Mouse (Mus musculus) neural tube, embryonic 11.5 days (tissue): Measurements from ENCODE around the gene Olfr314. TPM values are rescaled to one million over a fixed set of nuclear protein-coding genes. Genes with fewer than 3 reads are reported as not detected.
"Not testable (repeated sequence)": the region's sequence is repeated elsewhere in the genome, so short reads cannot be mapped to it uniquely, and the experiment has no call there.

Experiments used
- ATAC-seq: fragments of 200-750 bp; cut with Nextera tagmentation; 2 replicates; pipeline ENCODE4 v1.8.0; 2017; ENCODE audit warnings: moderate number of reproducible peaks, mild to moderate bottlenecking, moderate TSS enrichment, moderate library complexity; ENCODE audit not compliant: insufficient read depth, low FRiP score, low TSS enrichment
- DNase-seq: peaks from one replicate; pipeline ENCODE4 v3.0.0-alpha.2; 2015; ENCODE audit warnings: low spot score
- H3K27ac ChIP-seq: fragments of 300-500 bp; sonication (generic); 2 replicates; pipeline ENCODE4 v1.5.1; 2014; ENCODE audit warnings: low read depth, mild to moderate bottlenecking, low read length
- H3K27me3 ChIP-seq: fragments of 300-500 bp; sonication (generic); 2 replicates; pipeline ENCODE4 v1.6.1; 2014; ENCODE audit warnings: mild to moderate bottlenecking, low read length, mixed read lengths; ENCODE audit not compliant: control insufficient read depth, insufficient read depth
- H3K36me3 ChIP-seq: fragments of 300-500 bp; sonication (generic); 2 replicates; pipeline ENCODE4 v1.6.1; 2014; ENCODE audit warnings: mild to moderate bottlenecking, low read length, moderate library complexity, mixed read lengths; ENCODE audit not compliant: control insufficient read depth, insufficient read depth
- H3K4me1 ChIP-seq: fragments of 300-500 bp; sonication (generic); 2 replicates; pipeline ENCODE4 v1.6.1; 2014; ENCODE audit warnings: low read length, mixed read lengths; ENCODE audit not compliant: control insufficient read depth, insufficient read depth
- H3K4me2 ChIP-seq: fragments of 300-500 bp; sonication (generic); 2 replicates; pipeline ENCODE4 v1.6.1; 2014; ENCODE audit warnings: low read depth, mild to moderate bottlenecking, moderate library complexity
- H3K4me3 ChIP-seq: fragments of 300-500 bp; sonication (generic); 2 replicates; pipeline ENCODE4 v1.5.1; 2014; ENCODE audit warnings: low read depth, low read length
- H3K9ac ChIP-seq: fragments of 300-500 bp; sonication (generic); 2 replicates; pipeline ENCODE4 v1.6.1; 2014; ENCODE audit warnings: mild to moderate bottlenecking, low read length
- H3K9me3 ChIP-seq: fragments of 300-500 bp; sonication (generic); 2 replicates; pipeline ENCODE4 v1.6.1; 2016; ENCODE audit warnings: low read length; ENCODE audit not compliant: control insufficient read depth
- WGBS: fragments of 180-500 bp; shearing (Covaris S2); extraction: QIAGEN DNeasy Blood & Tissue Kit; methylation state at CpG from one replicate; pipeline ENCODE4 v1.1.7; 2014; 5-methylcytosine and 5-hydroxymethylcytosine counted together
- polyA plus RNA-seq: library from polyadenylated mRNA; unstranded; fragments of >200 nt; fragmentation: Nextera tagmentation; extraction: Ambion mirVana; gene quantifications from 2 replicates; pipeline ENCODE4 v1.2.1, GENCODE M21; 2014

Olfr314 gene
- polyA plus RNA-seq, 1 experiment from 2014 or later = not detected

- Histone ChIP-seq H3K4me2 (no peak overlapping the region), H3K9me3 (no peaks in the 10 kb centered on the region), H3K9ac (no peak overlapping the region), H3K4me1 (no peaks in the 10 kb centered on the region), H3K27ac (no peak overlapping the region), H3K27me3 (no peaks in the 10 kb centered on the region), H3K36me3 (no peaks in the 10 kb centered on the region), H3K4me3 (no peak overlapping the region)
- ATAC-seq (no peak), DNase-seq (no peak)
- WGBS = 10% methylated on average over 1 of the region's 1 CpGs
Observed at GRCm38 (mm10) chr11:58812001-58812400, 29.2 kb downstream of the Olfr314 start.

- not testable (repeated sequence) for H3K4me1 ChIP-seq, H3K4me3 ChIP-seq, H3K9ac ChIP-seq, H3K27me3 ChIP-seq, H3K4me2 ChIP-seq, H3K9me3 ChIP-seq, H3K36me3 ChIP-seq, DNase-seq, ATAC-seq, H3K27ac ChIP-seq
- WGBS = 73% methylated on average over 1 of the region's 1 CpGs
Observed at GRCm38 (mm10) chr11:58814700-58815099, 31.9 kb downstream of the Olfr314 start, which contains the start of gene Olfr313. TSS of gene Olfr313 (plus strand) at chr11:58815000.

GRCm38 (mm10) chr11:58815676-58816075 lies 32.9 kb downstream of the Olfr314 start:
- WGBS = 95% methylated on average over 1 of the region's 1 CpGs
- no peak for ATAC-seq

GRCm38 (mm10) chr11:58828937-58829336 lies 46.2 kb downstream of the Olfr314 start, which contains the start of gene Olfr312:
TSS of gene Olfr312 (plus strand) at chr11:58829237.
- H3K9ac ChIP-seq, H3K27ac ChIP-seq, H3K9me3 ChIP-seq, H3K4me3 ChIP-seq, H3K36me3 ChIP-seq, H3K4me1 ChIP-seq, DNase-seq, ATAC-seq, H3K27me3 ChIP-seq, H3K4me2 ChIP-seq: not testable (repeated sequence)

More at GRCm38 (mm10) chr11:58815676-58816075, 32.9 kb downstream of the Olfr314 start:
- no peaks in the 10 kb centered on the region for H3K4me1 ChIP-seq
- H3K4me2 ChIP-seq = no peak overlapping the region
- H3K9ac ChIP-seq = no peak overlapping the region
- no peaks in the 10 kb centered on the region for H3K27me3 ChIP-seq
- no peak overlapping the region for H3K27ac ChIP-seq
- H3K9me3 ChIP-seq = no peaks in the 10 kb centered on the region
- H3K36me3 ChIP-seq = no peaks in the 10 kb centered on the region
- no peak overlapping the region for H3K4me3 ChIP-seq
- no peak for DNase-seq

GRCm38 (mm10) chr11:58829764-58830163 lies 47.0 kb downstream of the Olfr314 start:
- H3K9me3 ChIP-seq = no peaks in the 10 kb centered on the region
- no peaks in the 10 kb centered on the region for H3K27me3 ChIP-seq
- 77% methylated on average over 3 of the region's 3 CpGs for WGBS
- H3K36me3 ChIP-seq = no peaks in the 10 kb centered on the region
- H3K4me3 ChIP-seq = no peak overlapping the region
- no peak overlapping the region for H3K27ac ChIP-seq
- no peak overlapping the region for H3K9ac ChIP-seq
- DNase-seq (no peak), ATAC-seq (no peak)
- H3K4me1 ChIP-seq = no peaks in the 10 kb centered on the region
- H3K4me2 ChIP-seq = no peak overlapping the region

- H3K4me2 ChIP-seq, DNase-seq, H3K9me3 ChIP-seq, H3K27me3 ChIP-seq, H3K36me3 ChIP-seq, H3K4me1 ChIP-seq, H3K9ac ChIP-seq, ATAC-seq, H3K4me3 ChIP-seq, H3K27ac ChIP-seq: not testable (repeated sequence)
- WGBS = 76% methylated on average over 3 of the region's 3 CpGs
Observed at GRCm38 (mm10) chr11:58832541-58832940, 49.8 kb downstream of the Olfr314 start.

Other genes with a start within 250 kb of the Olfr314 start
- gene Olfr330, start 248.1 kb upstream of the Olfr314 start, polyA plus RNA-seq = not detected in 2 replicates
- not detected in 2 replicates for gene Olfr329-ps, start 236.5 kb upstream of the Olfr314 start, polyA plus RNA-seq
- gene Olfr328, start 227.3 kb upstream of the Olfr314 start, polyA plus RNA-seq = not detected in 2 replicates
- gene Olfr224, start 212.4 kb upstream of the Olfr314 start, polyA plus RNA-seq = not detected in 2 replicates
- gene Olfr325, start 205.2 kb upstream of the Olfr314 start, polyA plus RNA-seq = not detected in 2 replicates
- not detected in 2 replicates for gene Olfr324, start 187.8 kb upstream of the Olfr314 start, polyA plus RNA-seq
- gene 2210407C18Rik, start 166.9 kb upstream of the Olfr314 start, polyA plus RNA-seq = not detected in 2 replicates
- gene Olfr323, start 152.5 kb upstream of the Olfr314 start, polyA plus RNA-seq = not detected in 2 replicates
- 0.31 and 0.39 TPM in 2 replicates for gene Trim58, start 142.5 kb upstream of the Olfr314 start, polyA plus RNA-seq
- gene Olfr322, start 124.2 kb upstream of the Olfr314 start, polyA plus RNA-seq = not detected in 2 replicates
- not detected in 2 replicates for gene Olfr320, start 101.9 kb upstream of the Olfr314 start, polyA plus RNA-seq
- not detected in 2 replicates for gene Olfr319, start 83.8 kb upstream of the Olfr314 start, polyA plus RNA-seq
- gene Olfr318, start 58.9 kb upstream of the Olfr314 start, polyA plus RNA-seq = not detected in 2 replicates
- gene Olfr317, start 43.7 kb upstream of the Olfr314 start, polyA plus RNA-seq = not detected in 2 replicates
- not detected in 2 replicates for gene Olfr316, start 30.2 kb upstream of the Olfr314 start, polyA plus RNA-seq
- not detected in 2 replicates for gene Olfr315, start 9.8 kb upstream of the Olfr314 start, polyA plus RNA-seq
- gene Fam183b, start 19.0 kb downstream of the Olfr314 start, polyA plus RNA-seq = 6.3 and 6.8 TPM in 2 replicates
- not detected in 2 replicates for gene Olfr313, start 32.0 kb downstream of the Olfr314 start, polyA plus RNA-seq
- gene Olfr312, start 46.3 kb downstream of the Olfr314 start, polyA plus RNA-seq = not detected in 2 replicates
- not detected in 2 replicates for gene Olfr311, start 56.3 kb downstream of the Olfr314 start, polyA plus RNA-seq
- gene Gm12258, start 64.2 kb downstream of the Olfr314 start, polyA plus RNA-seq = 16.0 and 19.9 TPM in 2 replicates
- gene 2810021J22Rik, start 84.3 kb downstream of the Olfr314 start, polyA plus RNA-seq = 11.0 and 13.0 TPM in 2 replicates
- 6.1 and 7.2 TPM in 2 replicates for gene Zfp39, start 121.3 kb downstream of the Olfr314 start, polyA plus RNA-seq
- gene Btnl10, start 135.0 kb downstream of the Olfr314 start, polyA plus RNA-seq = not detected in 2 replicates
- 460 and 493 TPM in 2 replicates for gene Rnf187, start 156.0 kb downstream of the Olfr314 start, polyA plus RNA-seq
- 75.5 and 84.8 TPM in 2 replicates for gene Hist3h2ba, start 166.0 kb downstream of the Olfr314 start, polyA plus RNA-seq
- 56.3 and 61.4 TPM in 2 replicates for gene Hist3h2a, start 171.7 kb downstream of the Olfr314 start, polyA plus RNA-seq
- 0.74 and 0.88 TPM in 2 replicates for gene Trim17, start 171.7 kb downstream of the Olfr314 start, polyA plus RNA-seq
- 19.5 and 20.8 TPM in 2 replicates for gene Trim11, start 195.1 kb downstream of the Olfr314 start, polyA plus RNA-seq